Mouse (Mus musculus) stomach, embryonic 16.5 days (tissue): ENCODE results near the gene Lrrn3. TPM values are rescaled to one million over a fixed set of nuclear protein-coding genes. Genes with fewer than 3 reads are reported as not detected.

Source experiments
- ATAC-seq: fragments of 200-750 bp; cut with Nextera tagmentation; 2 replicates; pipeline ENCODE4 v1.8.0; 2017; ENCODE audit warnings: moderate number of reproducible peaks, moderate TSS enrichment; ENCODE audit not compliant: insufficient read depth, low FRiP score
- H3K27ac ChIP-seq: fragments of 300-500 bp; sonication (generic); 2 replicates; pipeline ENCODE4 v1.5.1; 2014; ENCODE audit warnings: low read length
- H3K27me3 ChIP-seq: fragments of 300-500 bp; sonication (generic); 2 replicates; pipeline ENCODE4 v1.6.1; 2014; ENCODE audit warnings: low read length, control low read depth, mixed read lengths; ENCODE audit not compliant: control insufficient read depth, insufficient read depth
- H3K36me3 ChIP-seq: fragments of 300-500 bp; sonication (generic); 2 replicates; pipeline ENCODE4 v1.6.1; 2014; ENCODE audit warnings: low read length; ENCODE audit not compliant: control insufficient read depth, insufficient read depth
- H3K4me1 ChIP-seq: fragments of 300-500 bp; sonication (generic); 2 replicates; pipeline ENCODE4 v1.6.1; 2014; ENCODE audit warnings: low read length, control low read depth, mixed read lengths; ENCODE audit not compliant: control insufficient read depth, insufficient read depth
- H3K4me2 ChIP-seq: fragments of 300-500 bp; sonication (generic); 2 replicates; pipeline ENCODE4 v1.6.1; 2014; ENCODE audit warnings: low read depth, low read length, mixed read lengths
- H3K4me3 ChIP-seq: fragments of 300-500 bp; sonication (generic); replicated peaks from 2 replicates; pipeline ENCODE4 v1.5.1; 2014; ENCODE audit warnings: mild to moderate bottlenecking, low read length
- H3K9ac ChIP-seq: fragments of 300-500 bp; sonication (generic); 2 replicates; pipeline ENCODE4 v1.6.1; 2014; ENCODE audit warnings: low read length
- H3K9me3 ChIP-seq: fragments of 300-500 bp; sonication (generic); replicated peaks from 2 replicates; pipeline ENCODE4 v1.6.1; 2016; ENCODE audit warnings: low read length, control low read depth; ENCODE audit not compliant: control insufficient read depth
- WGBS: fragments of 180-500 bp; shearing (Covaris S2); extraction: QIAGEN DNeasy Blood & Tissue Kit; methylation state at CpG from one replicate; pipeline ENCODE4 v1.1.7; 2014; 5-methylcytosine and 5-hydroxymethylcytosine counted together
- polyA plus RNA-seq: library from polyadenylated mRNA; unstranded; fragments of >200 nt; fragmentation: Nextera tagmentation; extraction: Ambion mirVana; gene quantifications from 2 replicates; pipeline ENCODE4 v1.2.1, GENCODE M21; 2015

The Lrrn3 gene
- polyA plus RNA-seq, 1 experiment from 2014 or later, result 11.8 TPM

DNA sequence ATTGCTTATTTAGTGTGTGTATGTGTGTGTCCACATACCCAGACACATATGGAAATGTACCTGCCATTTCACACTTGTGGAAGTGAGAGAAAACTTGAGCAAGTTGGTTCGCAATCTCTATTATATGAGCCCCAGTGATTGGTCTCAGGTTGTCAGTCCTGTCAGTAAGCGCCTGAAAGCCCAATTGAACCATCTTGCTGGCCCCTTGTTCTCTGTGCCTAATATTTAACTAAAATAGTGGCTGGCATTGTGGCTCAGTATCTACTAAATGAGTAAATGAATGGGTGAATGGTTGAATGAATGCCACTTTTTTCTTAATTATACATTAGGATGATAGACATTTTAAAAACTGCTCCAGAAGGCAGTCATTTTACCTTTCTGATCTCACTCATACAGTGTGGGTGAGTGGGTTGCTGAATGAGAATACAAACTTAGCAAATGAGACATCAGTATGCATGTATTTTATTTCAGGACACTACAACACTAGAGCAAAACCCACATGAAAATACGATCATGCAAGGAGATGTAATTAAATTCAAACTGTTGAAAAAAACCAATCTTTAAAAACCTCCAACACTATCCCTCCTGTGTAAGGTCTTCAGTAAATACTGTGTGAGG is 17.7 kb downstream of the Lrrn3 start:
- no peak for ATAC-seq
- 93% methylated on average over 3 of the region's 3 CpGs for WGBS

DNA sequence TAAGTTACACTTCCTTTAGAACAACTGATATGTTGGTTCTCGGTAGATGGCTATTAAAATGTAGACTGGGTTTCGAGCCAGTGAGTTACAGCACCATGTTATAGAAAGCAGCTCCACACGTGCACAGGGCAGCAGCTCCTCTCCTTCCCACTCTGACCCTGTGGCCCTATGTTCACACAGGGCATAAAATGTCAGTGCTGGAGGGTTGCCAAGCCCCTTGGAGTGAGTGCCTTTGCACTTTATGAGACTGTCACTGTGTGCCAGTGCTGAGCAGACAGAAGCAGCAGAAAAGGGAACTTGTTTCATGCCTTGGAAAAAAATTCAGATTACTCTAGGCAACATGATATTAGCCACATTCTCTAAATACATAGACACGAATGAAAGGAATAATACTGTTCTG is 47.8 kb downstream of the Lrrn3 start:
- Histone ChIP-seq H3K36me3 (no peaks in the 10 kb centered on the region), H3K9ac (no peak overlapping the region), H3K4me3 (no peak overlapping the region), H3K9me3 (no peaks in the 10 kb centered on the region), H3K27ac (no peak overlapping the region), H3K4me2 (no peak overlapping the region), H3K4me1 (no peaks in the 10 kb centered on the region), H3K27me3 (no peaks in the 10 kb centered on the region)
- ATAC-seq, result no peak
- 50% methylated on average over 4 of the region's 4 CpGs for WGBS

More for the DNA sequence above, 17.7 kb downstream of the Lrrn3 start:
- no peaks in the 10 kb centered on the region for H3K4me1 ChIP-seq
- H3K4me2 ChIP-seq, result no peak overlapping the region
- H3K9ac ChIP-seq, result no peak overlapping the region
- H3K36me3 ChIP-seq, result no peaks in the 10 kb centered on the region
- H3K27me3 ChIP-seq, result no peaks in the 10 kb centered on the region
- H3K9me3 ChIP-seq, result no peaks in the 10 kb centered on the region
- no peak overlapping the region for H3K27ac ChIP-seq
- no peak overlapping the region for H3K4me3 ChIP-seq

DNA sequence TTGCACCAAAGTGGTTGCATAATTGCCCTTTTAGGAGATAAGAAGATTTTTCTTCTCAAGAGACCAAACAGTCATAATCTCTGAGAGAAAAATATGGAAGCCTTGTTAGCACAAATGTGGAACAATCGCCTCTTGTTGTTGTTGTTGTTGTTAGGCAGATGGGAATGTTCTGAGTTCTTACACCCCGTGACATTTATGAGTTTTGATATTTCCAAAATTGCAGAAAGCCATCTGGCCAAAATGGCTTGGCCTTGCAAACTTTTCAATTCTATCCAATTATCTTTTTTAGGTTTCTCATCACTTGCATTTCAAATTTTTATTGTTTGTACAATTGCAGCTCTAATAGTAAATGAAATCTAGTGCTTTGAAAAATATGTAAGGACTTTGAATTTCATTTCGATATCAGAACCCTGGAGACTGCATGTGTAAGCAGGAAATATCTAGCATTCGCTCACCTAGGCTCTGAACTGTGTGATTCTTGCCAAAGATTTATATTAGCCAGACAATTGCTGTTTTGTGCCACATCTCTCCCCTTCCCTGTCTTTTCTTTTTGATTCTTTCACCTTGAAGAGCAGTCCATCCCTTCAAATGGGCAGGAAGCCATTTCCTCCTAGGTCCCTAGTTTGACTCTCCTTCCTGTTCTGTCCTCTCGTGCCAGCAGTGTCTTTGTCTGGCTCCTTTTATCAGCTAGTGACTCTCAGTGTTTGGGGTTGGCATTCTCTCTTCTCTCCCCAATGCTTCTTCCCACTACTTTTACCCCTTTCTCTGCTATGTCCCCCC is 49.8 kb downstream of the Lrrn3 start:
- no peak for ATAC-seq
- no peaks in the 10 kb centered on the region for H3K9me3 ChIP-seq
- WGBS, result 73% methylated on average over 5 of the region's 5 CpGs
- no peak overlapping the region for H3K9ac ChIP-seq
- H3K4me1 ChIP-seq, result no peaks in the 10 kb centered on the region
- H3K4me2 ChIP-seq, result no peak overlapping the region
- no peak overlapping the region for H3K4me3 ChIP-seq
- H3K27me3 ChIP-seq, result no peaks in the 10 kb centered on the region
- H3K27ac ChIP-seq, result no peak overlapping the region
- H3K36me3 ChIP-seq, result no peaks in the 10 kb centered on the region

DNA sequence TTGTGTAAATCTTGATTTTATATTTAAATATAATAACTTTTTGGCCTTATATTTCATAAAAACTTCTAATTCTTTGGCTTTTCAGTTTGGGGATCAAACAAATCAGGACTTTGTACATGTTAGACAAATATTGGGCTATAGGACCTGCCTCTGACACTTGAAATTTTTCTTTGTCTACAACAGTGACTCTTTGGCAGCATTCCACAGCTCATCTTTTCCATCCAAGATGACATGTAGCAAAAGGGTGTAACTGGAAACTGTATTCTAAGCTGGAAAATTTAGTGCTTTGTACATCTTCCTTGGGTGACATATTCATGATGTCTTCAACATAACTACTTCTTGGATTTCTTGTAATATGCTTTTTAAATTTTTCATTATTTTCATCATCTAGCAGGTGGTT is 57.4 kb downstream of the Lrrn3 start:
- no peaks in the 10 kb centered on the region for H3K4me1 ChIP-seq
- no peak overlapping the region for H3K4me3 ChIP-seq
- H3K4me2 ChIP-seq, result no peak overlapping the region
- no peaks in the 10 kb centered on the region for H3K9me3 ChIP-seq
- no peak overlapping the region for H3K9ac ChIP-seq
- no peaks in the 10 kb centered on the region for H3K27me3 ChIP-seq
- H3K36me3 ChIP-seq, result no peaks in the 10 kb centered on the region
- no peak for ATAC-seq
- no peak overlapping the region for H3K27ac ChIP-seq

DNA sequence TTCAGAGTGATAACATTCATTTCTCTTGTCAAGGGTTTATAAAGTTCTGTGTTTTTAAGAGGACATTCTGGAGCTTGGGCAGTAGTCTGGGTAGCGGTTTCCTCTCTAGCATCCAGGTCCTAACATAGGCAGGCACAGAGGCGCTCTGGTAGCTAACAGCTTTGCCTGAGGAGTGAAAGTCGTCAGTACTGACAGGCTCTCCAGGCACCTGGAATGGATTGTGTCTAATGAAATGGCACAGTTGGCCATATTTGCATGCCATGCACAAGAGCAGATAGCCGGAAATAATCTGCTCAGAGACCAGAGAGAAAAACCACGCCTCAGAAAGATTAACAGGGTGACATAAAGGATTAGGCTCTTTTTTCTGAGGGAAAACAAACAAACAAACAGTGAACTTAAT is 58.8 kb downstream of the Lrrn3 start:
- Histone ChIP-seq H3K4me2 (no peak overlapping the region), H3K4me3 (no peak overlapping the region), H3K36me3 (no peaks in the 10 kb centered on the region), H3K27ac (no peak overlapping the region), H3K9me3 (no peaks in the 10 kb centered on the region), H3K4me1 (no peaks in the 10 kb centered on the region), H3K27me3 (no peaks in the 10 kb centered on the region), H3K9ac (no peak overlapping the region)
- ATAC-seq, result no peak
- WGBS, result 72% methylated on average over 5 of the region's 5 CpGs

DNA sequence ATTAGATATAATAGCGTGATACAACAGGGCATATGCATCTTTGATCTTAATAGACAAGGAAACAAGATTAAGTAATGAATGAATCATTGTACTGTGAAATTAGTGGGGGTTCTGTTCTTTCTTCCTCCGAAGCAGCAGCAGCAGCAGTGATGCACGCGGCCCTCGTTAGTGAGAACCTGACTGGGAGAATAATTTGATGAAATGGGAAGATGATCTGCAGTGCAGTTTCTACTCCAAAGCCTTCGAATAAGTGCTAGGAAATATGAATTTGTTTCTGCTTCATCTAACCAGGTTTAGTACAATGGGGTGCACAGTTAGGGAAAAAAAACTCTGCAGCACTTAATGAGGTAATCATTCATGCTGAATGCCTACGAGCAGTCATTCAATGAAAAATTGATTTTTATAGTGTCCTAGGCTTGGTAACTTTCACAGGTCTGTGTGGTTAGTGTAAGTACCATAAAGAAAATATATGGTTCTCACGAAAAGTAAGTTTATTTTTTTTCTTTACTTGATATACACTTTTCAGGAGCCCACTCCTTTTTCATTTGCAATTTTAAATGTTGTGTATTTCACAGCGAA is 61.0 kb downstream of the Lrrn3 start:
- H3K27me3 ChIP-seq, result no peaks in the 10 kb centered on the region
- H3K4me1 ChIP-seq, result no peaks in the 10 kb centered on the region
- no peak overlapping the region for H3K4me2 ChIP-seq
- H3K9me3 ChIP-seq, result no peaks in the 10 kb centered on the region
- no peak overlapping the region for H3K4me3 ChIP-seq
- WGBS, result 71% methylated on average over 9 of the region's 9 CpGs
- H3K27ac ChIP-seq, result no peak overlapping the region
- H3K36me3 ChIP-seq, result no peaks in the 10 kb centered on the region
- ATAC-seq, result no peak
- H3K9ac ChIP-seq, result no peak overlapping the region

DNA sequence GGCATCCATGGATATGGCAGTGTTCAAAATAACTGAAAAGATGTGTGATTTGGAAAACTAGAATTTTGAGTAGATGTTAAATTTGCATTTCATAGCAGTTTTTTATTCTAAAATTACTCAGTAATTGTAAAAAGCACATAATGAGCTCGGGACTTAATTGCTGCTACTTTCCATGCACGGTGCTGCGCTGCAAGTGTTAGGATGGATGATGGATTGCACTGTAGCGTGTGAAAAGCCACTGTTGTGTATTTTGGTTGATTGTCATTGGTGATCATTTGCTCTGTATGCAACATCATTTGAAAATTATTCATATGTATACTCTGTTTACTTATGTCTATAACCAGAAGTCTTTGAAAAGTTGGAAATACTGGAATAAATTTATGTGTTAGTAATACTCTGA is 68.3 kb downstream of the Lrrn3 start:
- no peak overlapping the region for H3K4me2 ChIP-seq
- 0 out of 2 replicates have a peak, but pooled peaks cover 3% of the 10 kb centered on the region for H3K4me1 ChIP-seq
- no peaks in the 10 kb centered on the region for H3K9me3 ChIP-seq
- H3K27me3 ChIP-seq, result no peaks in the 10 kb centered on the region
- ATAC-seq, result no peak
- H3K36me3 ChIP-seq, result no peaks in the 10 kb centered on the region
- no peak overlapping the region for H3K4me3 ChIP-seq
- WGBS, result 75% methylated on average over 4 of the region's 4 CpGs
- H3K27ac ChIP-seq, result no peak overlapping the region
- H3K9ac ChIP-seq, result no peak overlapping the region

DNA sequence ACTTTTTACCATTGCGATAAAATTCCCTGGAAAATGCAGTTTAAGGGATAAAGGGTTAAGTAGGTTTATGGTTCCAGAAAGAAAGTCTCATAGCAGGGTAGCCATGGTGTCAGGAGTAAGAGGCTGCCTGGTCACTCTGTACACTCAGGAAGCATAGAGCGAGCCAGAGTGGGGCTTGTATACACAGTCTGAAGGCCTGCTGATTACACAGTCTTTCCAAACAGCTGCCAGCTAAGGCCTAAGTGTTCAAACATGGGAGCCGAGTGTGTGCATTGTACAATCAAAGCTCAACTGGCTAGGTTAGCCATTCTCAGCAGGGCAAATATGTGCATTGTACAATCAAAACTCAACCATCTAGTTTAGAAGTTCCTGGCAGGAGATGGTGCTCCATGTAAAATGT is 69.1 kb downstream of the Lrrn3 start:
- 17% methylated on average over 3 of the region's 3 CpGs for WGBS
- ATAC-seq, result peak; percentile 96
- no peaks in the 10 kb centered on the region for H3K9me3 ChIP-seq
- no peak overlapping the region for H3K4me3 ChIP-seq
- no peaks in the 10 kb centered on the region for H3K27me3 ChIP-seq
- 0 out of 2 replicates have a peak, but pooled peaks cover 3% of the 10 kb centered on the region for H3K4me1 ChIP-seq
- no peaks in the 10 kb centered on the region for H3K36me3 ChIP-seq
- no peak overlapping the region for H3K4me2 ChIP-seq
- H3K9ac ChIP-seq, result no peak overlapping the region
- H3K27ac ChIP-seq, result peak overlapping the region; percentile 11; the same call in 1 of the 2 replicates

DNA sequence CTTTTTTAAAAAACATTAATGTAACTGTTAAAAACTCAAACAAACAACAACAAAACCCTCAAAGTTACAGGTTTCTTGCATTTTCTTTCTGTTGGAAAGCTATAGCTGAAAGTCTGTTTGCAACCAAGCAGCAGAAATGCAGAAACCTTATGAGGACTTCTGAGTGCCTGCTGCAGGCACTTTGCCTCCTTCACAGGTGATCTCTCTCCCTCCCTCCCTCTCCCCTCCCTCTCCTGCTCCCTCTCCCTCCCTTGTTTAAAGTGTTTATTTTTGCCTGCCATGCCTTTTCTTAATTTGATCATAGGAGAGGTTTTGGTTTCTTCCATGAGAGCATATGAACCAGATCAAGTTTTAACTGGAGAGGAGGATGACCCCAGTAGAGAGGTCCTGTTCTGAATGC is 69.6 kb downstream of the Lrrn3 start:
- peak; percentile 36; the same call in 1 of the 2 replicates for ATAC-seq
- Histone ChIP-seq H3K27ac (peak overlapping the region; percentile 11; the same call in 1 of the 2 replicates), H3K9me3 (no peaks in the 10 kb centered on the region), H3K27me3 (no peaks in the 10 kb centered on the region), H3K4me1 (0 out of 2 replicates have a peak, but pooled peaks cover 3% of the 10 kb centered on the region), H3K9ac (no peak overlapping the region), H3K4me2 (no peak overlapping the region), H3K36me3 (no peaks in the 10 kb centered on the region), H3K4me3 (no peak overlapping the region)
